Mouse (Mus musculus) adrenal gland (tissue): ENCODE measurements around the gene Foxb2.
"Not testable (repeated sequence)": the region's sequence is repeated elsewhere in the genome, so short reads cannot be mapped to it uniquely, and the experiment has no call there.

Experiments
- intact Hi-C: fragments of 180-260 bp; cut with DNase I; formaldehyde crosslinking; loops from one replicate; pipeline ENCODE4 v1.15.1; 2025
- long read RNA-seq, 2 experiments: library from polyadenylated mRNA; unstranded; transcript quantifications; one replicate each; pipeline ENCODE4 v2.0.0; 2020; ENCODE audit warnings: borderline replicate concordance in 1 of 2; ENCODE audit not compliant: insufficient replicate concordance in 1 of 2

The Foxb2 gene
- long read RNA-seq, experiment 1: 0 reads
- long read RNA-seq, experiment 2: 0 reads

DNA sequence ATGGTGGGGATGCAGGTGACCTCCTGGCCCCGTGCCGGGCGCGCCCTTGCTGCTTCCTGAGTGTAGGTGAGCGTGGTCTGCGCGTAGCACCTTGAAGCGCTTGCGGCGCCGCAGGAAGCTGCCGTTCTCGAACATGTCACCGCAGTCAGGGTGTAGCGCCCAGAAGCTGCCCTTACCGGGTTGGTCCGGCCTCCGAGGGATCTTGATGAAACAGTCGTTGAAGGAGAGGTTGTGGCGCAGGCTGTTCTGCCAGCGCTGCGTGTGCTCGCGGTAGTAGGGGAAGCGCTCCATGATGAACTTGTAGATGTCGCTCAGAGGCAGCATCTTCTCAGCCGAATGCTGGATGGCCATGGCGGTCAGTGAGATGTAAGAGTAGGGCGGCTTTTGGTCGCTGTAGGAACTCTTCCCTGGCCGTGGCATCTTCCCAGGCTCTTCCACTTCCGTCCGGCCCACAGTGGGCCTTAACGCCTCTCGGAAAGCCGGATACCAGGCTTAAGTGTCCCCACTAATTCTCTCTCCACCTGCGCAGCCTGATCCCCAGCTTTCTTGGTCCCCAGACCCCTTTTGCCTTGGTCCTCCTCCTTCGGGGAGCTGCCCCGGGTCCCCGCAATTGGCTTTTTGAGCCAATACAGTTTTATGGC lies at the start of gene Foxb2:
Gene Foxb2, minus strand, starts transcription at position 585 of the 641 bp plus-strand sequence.
- intact Hi-C loops: no loop called here

DNA sequence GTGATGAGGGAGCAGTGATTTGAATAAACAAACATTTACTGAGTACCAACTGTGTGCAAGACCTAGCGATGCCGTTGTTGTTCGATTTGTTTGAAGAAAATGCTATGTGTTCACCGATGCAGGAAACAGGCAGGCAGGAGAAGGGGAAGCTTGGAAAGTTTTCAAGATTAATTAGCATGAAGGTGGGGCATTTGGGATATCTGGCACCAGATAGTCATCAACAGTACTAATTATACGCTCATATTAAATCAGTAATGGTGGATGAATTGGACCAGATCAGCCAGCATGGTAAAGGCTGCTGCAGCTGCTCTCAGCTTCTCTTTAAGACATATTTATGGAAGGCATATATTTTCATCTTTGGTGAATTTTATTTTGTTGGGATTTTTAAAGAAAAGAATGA lies 37.9 kb upstream of the Foxb2 start:
- intact Hi-C loops: no loop called here

- intact Hi-C loops: loop anchor here (2.0 to 5.0 kb wide), 2 partner anchors 78 to 129 kb away; no protein-coding TSS in a partner anchor
Observed at GRCm38 (mm10) chr19:16903106-16903505, 29.5 kb upstream of the Foxb2 start.

GRCm38 (mm10) chr19:16899716-16900115 lies 26.1 kb upstream of the Foxb2 start:
- intact Hi-C loops: loop anchor here (5.0 kb wide), 1 partner anchor 133 kb away; no protein-coding TSS in a partner anchor

- intact Hi-C loops: no loop called here
Observed at GRCm38 (mm10) chr19:16898576-16898975, 25.0 kb upstream of the Foxb2 start.

GRCm38 (mm10) chr19:16876458-16876770 lies 2.8 kb upstream of the Foxb2 start:
- intact Hi-C loops: no loop called here

- intact Hi-C loops: no loop called here
Observed at GRCm38 (mm10) chr19:16875631-16876457, 2.2 kb upstream of the Foxb2 start.

GRCm38 (mm10) chr19:16874991-16875540 lies 1.5 kb upstream of the Foxb2 start:
- intact Hi-C loops: no loop called here

DNA sequence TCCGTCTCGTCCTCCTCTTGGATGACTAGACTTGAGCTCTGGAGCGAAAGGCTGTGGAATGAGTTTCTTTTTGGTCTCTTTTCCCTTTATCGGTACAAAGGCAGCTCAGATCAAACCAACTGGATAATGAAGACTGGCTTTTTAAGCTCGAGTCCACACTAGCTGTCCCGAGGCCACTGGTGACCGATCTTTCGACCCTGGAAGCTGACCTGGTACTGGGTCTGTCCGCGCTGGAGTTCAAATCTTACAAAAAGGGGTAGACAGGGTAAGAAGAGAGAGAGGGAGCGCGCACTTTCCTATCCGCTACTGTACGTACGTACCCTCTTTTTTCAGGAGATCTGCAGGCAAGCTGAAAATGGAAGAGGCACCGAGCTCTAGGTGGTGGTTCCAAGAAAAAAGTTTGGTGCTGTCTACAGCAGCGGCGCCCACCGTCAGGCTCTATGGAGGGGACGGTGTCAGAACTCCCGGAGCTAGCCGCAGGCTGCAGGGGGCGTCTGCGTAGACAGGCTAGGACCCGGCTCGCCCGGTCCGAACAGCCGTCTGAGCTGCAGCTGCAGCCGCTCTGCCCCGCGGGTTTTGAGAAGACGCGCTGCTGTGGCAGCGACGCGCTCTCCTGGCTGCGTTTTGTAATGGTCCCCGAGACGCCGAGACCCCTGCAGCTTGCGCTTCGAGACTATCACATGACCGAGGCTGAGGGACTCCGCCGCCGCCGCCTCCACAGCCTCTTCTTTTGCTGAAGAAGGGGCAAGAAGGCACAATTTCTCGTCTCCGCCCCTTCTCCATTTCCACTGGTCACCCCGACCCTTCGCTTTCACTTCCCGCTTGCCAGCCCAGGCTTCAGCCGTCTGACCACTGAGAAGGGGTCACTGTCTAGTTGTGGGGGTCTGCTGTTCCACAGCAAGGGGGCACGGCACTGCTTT lies 597 bp upstream of the Foxb2 start:
- intact Hi-C loops: no loop called here

DNA sequence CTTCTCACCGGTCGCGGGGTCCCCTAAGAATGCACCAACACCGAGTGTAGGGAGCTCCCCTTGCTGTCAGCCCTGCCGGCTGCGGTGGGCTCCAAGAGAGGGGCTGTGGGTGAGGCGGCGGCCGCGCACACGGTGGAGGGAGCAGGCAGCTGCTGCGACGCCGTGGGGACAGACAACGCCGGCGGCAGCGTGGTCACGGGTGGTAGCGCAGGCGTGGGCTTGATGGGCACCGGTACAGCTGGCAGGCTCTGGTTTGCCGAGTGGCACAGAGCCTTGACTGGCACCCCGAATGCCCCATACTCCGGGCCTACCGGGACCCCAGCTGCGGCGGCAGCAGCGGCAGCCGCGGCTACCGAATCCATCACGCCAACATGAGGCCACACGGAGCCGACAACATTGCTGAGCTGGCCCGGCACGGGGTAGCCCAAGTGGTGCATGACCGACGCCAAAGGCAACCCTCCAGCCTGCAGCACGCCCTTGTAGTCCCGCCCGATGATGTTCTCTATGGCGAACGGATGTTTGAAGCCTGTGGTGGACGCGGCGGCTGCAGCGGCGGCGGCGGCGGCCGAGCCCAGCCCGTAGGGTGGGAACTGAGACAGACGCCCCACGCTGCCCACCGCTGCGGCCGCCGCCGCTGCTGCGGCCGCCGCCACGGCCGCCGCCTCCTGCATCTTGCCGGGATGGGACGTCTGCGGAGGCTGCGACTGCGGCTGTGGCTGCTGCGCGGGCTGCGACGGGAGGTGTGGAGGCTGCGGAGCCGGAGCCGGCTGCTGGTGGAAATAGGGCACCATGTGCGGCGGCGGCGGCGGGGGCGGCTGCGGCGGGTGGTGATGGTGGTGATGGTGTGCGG lies 1.0 kb downstream of the Foxb2 start:
- intact Hi-C loops: no loop called here

DNA sequence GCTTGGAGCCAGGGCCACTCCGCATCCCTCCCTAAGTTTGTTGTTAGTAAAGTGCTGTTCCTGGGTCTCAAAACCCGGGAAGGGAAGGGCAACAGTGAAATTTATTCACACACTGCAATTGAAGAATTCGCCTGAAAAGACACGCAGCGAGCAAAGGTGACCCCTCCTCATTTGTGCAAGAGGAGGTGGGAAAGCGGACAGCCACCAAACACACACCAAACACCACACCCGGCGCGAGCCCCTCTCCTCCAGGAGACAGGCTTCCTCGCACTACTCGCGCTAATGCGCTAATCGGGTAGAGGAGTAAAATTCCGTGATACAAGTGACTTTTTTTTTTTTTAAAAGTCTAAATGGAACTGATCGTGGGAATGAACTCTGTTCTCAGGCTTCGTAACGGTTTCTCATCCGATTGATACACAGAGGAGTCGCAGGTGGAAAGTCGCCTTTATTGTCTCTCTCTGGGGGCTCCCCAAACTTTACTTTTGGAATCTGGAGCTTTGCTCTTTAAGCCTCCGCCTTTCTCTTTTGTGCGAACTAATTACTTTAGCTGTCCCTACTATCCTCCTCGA lies 2.3 kb downstream of the Foxb2 start:
- intact Hi-C loops: no loop called here

GRCm38 (mm10) chr19:16870501-16871191 lies 3.0 kb downstream of the Foxb2 start:
- intact Hi-C loops: no loop called here

- intact Hi-C loops: no loop called here
Observed at GRCm38 (mm10) chr19:16868534-16868933, 5.1 kb downstream of the Foxb2 start.

GRCm38 (mm10) chr19:16858646-16859045 lies 15.0 kb downstream of the Foxb2 start:
- intact Hi-C loops: no loop called here

- intact Hi-C loops: no loop called here
Observed at GRCm38 (mm10) chr19:16856752-16857151, 16.9 kb downstream of the Foxb2 start.

DNA sequence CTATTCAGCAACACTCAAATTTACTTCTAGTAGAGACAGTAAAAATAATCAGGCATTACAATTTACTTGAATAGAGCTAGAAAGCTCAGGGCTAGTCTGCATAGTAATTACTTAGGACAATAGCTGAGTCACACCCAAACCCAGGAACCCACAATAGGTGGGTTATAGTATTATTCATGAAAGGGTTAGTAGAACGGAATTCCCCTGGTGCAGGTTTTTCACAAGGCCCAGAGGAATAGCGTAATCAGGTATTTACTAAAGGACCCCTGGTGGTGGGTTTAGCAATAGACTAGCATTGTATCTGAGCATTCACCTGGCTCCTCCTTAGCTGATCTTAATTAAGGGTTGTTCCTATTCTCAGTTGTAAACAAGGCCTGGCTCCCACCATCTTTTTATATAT lies 29.5 kb downstream of the Foxb2 start:
- intact Hi-C loops: not testable (repeated sequence)

DNA sequence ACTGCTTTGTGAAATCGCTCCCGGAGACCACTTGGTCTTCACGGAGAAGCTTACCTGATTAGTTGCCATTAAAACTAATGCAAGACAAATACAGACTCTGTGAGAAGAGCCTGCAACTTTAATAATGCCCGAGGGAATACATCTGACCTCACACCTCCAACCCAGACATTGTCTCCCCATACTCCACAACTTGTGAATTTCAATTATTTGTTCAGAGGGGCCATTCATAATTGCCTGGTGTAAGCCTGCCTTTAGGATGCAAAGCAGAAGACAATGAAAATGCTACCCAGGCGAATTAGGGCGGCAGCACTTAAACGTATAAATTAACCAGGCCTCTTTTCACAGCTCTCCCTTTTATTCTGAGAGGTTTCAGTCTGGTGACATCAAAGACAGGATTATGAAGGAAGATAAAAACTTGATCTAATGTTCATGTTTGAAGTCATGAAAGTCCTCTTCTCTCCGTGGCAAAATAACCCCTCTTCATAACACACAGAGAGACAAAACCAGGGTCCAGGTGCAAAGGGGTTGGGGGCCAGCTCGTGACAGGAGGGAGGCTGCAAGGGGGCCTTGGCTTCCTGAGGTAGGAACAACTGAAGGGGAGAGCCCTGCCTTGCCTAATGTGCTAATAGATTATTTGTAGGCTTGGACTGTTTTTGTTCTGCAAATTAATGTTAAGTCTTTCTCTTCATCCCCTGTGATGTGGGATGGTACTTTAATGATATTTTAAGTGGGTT lies 31.9 kb downstream of the Foxb2 start:
- intact Hi-C loops: no loop called here

DNA sequence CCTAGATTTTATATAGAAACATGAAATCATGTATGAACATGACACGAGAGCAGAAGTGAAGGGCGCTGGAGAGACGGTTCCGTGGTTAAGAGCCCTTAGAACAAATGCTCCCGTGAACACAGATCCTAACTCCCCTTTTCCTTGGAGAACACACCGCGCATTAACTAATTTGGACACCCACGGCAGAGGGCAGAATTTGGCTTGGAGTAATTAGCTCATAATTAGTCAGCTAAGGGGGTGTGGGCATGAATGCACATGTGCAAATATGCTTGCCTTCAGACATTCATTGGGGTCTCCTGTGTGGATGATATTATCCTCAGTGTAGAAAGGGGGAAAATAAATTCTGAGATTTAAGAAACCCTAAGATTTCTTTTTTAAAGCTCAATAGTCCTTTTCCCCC lies 32.6 kb downstream of the Foxb2 start:
- intact Hi-C loops: no loop called here

DNA sequence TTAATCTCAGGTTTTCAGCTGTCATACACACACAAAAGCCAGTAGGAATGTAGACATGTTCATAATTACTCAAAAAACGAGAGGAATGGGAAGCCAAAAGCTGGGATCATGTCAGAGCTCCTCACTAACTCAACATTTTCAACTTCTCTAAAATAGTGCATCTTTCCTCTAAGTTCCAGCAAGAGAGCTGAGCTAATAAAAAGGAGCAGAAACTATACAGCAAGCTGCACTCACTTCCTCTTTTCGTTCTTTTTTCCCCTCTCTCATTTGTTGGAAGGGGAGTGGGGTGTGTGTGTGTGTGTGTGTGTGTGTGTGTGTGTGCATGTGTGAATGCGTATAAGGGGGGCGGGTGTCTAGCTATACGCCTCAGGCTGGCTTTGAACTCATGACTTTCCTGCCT lies 45.9 kb downstream of the Foxb2 start:
- intact Hi-C loops: no loop called here
